Comparison of ENCODE assay signal across 8 mouse cellular contexts in the genomic region with DNA sequence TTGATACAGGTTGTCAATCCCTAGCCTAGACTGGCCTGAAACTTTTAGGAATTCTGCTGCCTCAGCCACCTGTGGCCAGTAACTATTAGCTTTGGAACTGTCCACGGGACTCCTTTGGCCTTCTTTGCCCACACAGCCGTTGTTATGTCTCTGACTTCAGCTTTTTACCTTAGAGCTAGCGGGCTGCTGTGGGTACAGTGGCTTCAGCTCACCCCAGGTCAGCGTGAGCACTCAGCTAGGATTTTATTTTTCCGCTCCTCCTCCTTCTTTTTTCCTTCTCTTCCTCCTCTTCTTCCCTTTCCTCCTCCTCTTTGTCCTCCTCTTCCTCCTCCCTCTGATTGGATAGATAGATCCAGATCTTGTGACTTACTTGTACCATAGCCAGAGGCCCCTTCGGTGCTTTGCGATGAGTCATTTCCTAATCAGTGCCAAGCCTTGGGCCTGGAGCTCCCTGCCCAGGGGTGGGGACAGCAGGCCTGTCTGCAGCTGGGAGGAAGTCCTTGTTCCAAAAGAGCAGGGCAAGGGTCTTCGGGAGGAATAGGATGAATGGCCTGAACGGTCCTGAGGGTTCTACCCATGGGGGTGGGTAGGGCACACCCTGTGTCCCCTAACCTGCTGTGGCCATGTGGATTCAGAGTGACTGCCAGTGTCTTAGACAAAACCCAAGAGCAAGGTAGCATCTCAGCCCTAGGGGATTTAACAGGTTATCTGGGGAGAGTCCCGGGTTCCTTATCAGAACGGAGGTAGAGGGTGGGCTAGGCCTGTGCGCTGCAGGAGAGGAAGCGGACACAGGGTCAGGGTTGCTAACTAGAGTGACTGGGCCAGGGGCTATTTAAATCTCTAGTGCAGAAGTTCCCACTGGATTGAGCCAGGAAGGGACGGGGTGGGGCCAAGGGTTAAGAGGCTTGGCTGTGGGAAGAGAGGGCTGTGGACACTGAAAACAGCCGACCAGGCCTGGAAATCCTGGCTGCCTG. TPM values are rescaled to one million over a fixed set of nuclear protein-coding genes. Genes with fewer than 3 reads are reported as not detected.
DNase-seq lines count a peak whose midpoint lies in the region; ATAC-seq lines count a peak whose summit lies in the region.

No protein-coding gene starts in this region.

- H3K4me2 ChIP-seq in heart, embryonic 16.5 days (ENCODE audit: low read depth, low read length): peak overlapping the region; percentile 56
- no peak overlapping the region for H3K4me2 ChIP-seq in limb, embryonic 13.5 days (replicated peaks)

- no peaks in the 10 kb centered on the region for H3K36me3 ChIP-seq in heart, embryonic 16.5 days (ENCODE audit: control insufficient read depth, insufficient read depth)
- H3K36me3 ChIP-seq in limb, embryonic 13.5 days: peaks cover 14% of the 10 kb centered on the region

- H3K9ac ChIP-seq in heart, embryonic 16.5 days (ENCODE audit: low read length): peak overlapping the region; percentile 63
- no peak overlapping the region for H3K9ac ChIP-seq in limb, embryonic 13.5 days

- ATAC-seq in common myeloid progenitor, adult 5-6 weeks (replicated peaks; ENCODE audit: low read depth, poor library complexity, severe bottlenecking): peak; percentile 54; the same call in 1 of the 2 replicates
- peak; percentile 94 for ATAC-seq in heart, embryonic 16.5 days (replicated peaks; ENCODE audit: extremely low read depth, insufficient read depth, low FRiP score)
- no peak for ATAC-seq in limb, embryonic 13.5 days (ENCODE audit: low FRiP score, low read depth)

- DNase-seq in left cerebral cortex, adult 11 months (ENCODE audit: low spot score): peak; percentile 24
- no peak for DNase-seq in left cerebral cortex, adult 18-20 months (ENCODE audit: low spot score in 2 of 2)
- DNase-seq in ovary, postnatal 36 days (ENCODE audit: low spot score): peak; percentile 67
- no peak for DNase-seq in B cell, adult 2 months
- DNase-seq in c-Kit-positive CD71-positive TER-119-positive erythroid progenitor cells, embryonic 14.5 days (ENCODE audit: low spot score): no peak

- H3K27ac ChIP-seq in heart, embryonic 16.5 days (ENCODE audit: low read length): peak overlapping the region; percentile 97
- H3K27ac ChIP-seq in limb, embryonic 13.5 days: peak overlapping the region; percentile 39; the same call in 1 of the 2 replicates

- H3K4me1 ChIP-seq in heart, embryonic 16.5 days (ENCODE audit: control insufficient read depth, insufficient read depth, low read length): peaks cover 41% of the 10 kb centered on the region
- peaks cover 61% of the 10 kb centered on the region for H3K4me1 ChIP-seq in limb, embryonic 13.5 days

- no peaks in the 10 kb centered on the region for H3K27me3 ChIP-seq in heart, embryonic 16.5 days (ENCODE audit: control insufficient read depth, insufficient read depth, low read length)
- H3K27me3 ChIP-seq in limb, embryonic 13.5 days: no peaks in the 10 kb centered on the region

- WGBS in heart, embryonic 16.5 days: 17% methylated on average over 15 of the region's 15 CpGs
- WGBS in limb, embryonic 13.5 days: 57% methylated on average over 15 of the region's 15 CpGs

- H3K9me3 ChIP-seq in heart, embryonic 16.5 days (replicated peaks; ENCODE audit: control insufficient read depth, low read length): no peaks in the 10 kb centered on the region
- no peaks in the 10 kb centered on the region for H3K9me3 ChIP-seq in limb, embryonic 13.5 days

- peak overlapping the region; percentile 14; the same call in 1 of the 2 replicates for H3K4me3 ChIP-seq in heart, embryonic 16.5 days (ENCODE audit: low read length)
- H3K4me3 ChIP-seq in limb, embryonic 13.5 days: no peak overlapping the region

RNA-seq across cellular contexts. Expression of a gene that starts 58.5 kb away (rescaled TPM):
- total RNA-seq in left cerebral cortex, adult 18-20 months (2021): 10 to 100 TPM; 25.2 to 26.7 TPM
- 4.9 and 6.3 TPM in 2 replicates for total RNA-seq in common myeloid progenitor, adult 5-6 weeks (2017)
- polyA plus RNA-seq in heart, embryonic 16.5 days (2015; fragmentation: Nextera tagmentation; extraction: Ambion mirVana): 27.3 and 29.1 TPM in 2 replicates
- polyA plus RNA-seq in limb, embryonic 13.5 days (2015; fragmentation: Nextera tagmentation; extraction: Ambion mirVana): 42.1 and 45.2 TPM in 2 replicates

Comparison
In these comparisons a context has a peak if more than half of its experiments do, and no peak if none do; other contexts are left out.
1. DNase-seq: peak in left cerebral cortex, adult 11 months (single experiment) and ovary, postnatal 36 days (single experiment); none in left cerebral cortex, adult 18-20 months (0 of 2), B cell, adult 2 months (0 of 2) and c-Kit-positive CD71-positive TER-119-positive erythroid progenitor cells, embryonic 14.5 days (single experiment).